Mouse (Mus musculus): Measurements from ENCODE around the gene Nmt1. TPM values are rescaled to one million over a fixed set of nuclear protein-coding genes. Genes with fewer than 3 reads are reported as not detected.

Gene Nmt1
- total and polyA plus RNA-seq, 3 experiments: 29.8 to 147 (median 70.5) TPM

GRCm38 (mm10) chr11:103115163-103116007, 87.4 kb downstream of the Nmt1 start (continued):
- no peak for TF ChIP-seq MEF2A (IDR thresholded peaks at IDR 0.05; ENCODE audit: extremely low read depth, insufficient replicate concordance, low read depth, low read length, poor library complexity, severe bottlenecking)
- TF ChIP-seq ZC3H11A (IDR thresholded peaks at IDR 0.05; ENCODE audit: low read depth, low read length): no peak
- no peak for TF ChIP-seq UBTF (IDR thresholded peaks at IDR 0.05; ENCODE audit: borderline replicate concordance, insufficient read depth, low read depth, low read length)

- no peaks in the 10 kb centered on the region for H3K9me3 ChIP-seq (replicated peaks; ENCODE audit: insufficient read depth, low read length)
- peak within 1 kb of the TSS; percentile 95 for H3K27ac ChIP-seq (ENCODE audit: control insufficient read depth, low read depth, low read length)
- peaks cover 29% of the 10 kb centered on the region for H3K79me2 ChIP-seq (ENCODE audit: control insufficient read depth, insufficient read depth, low read length, poor library complexity)
- H3K4me3 ChIP-seq (ENCODE audit: control insufficient read depth in 1 of 2, insufficient read depth in 1 of 2, low read depth in 2 of 2, low read length in 2 of 2): peak within 1 kb of the TSS; percentile 61 to 85
- peaks cover 0 to 16% of the 10 kb centered on the region in 2 experiments; a peak in 2 of 4 replicates for H3K36me3 ChIP-seq (ENCODE audit: control insufficient read depth in 1 of 2, insufficient read depth in 2 of 2, low read length in 2 of 2)
- H3K4me1 ChIP-seq (ENCODE audit: control insufficient read depth in 1 of 2, insufficient read depth in 2 of 2, low read length in 2 of 2): peaks cover 7 to 8% of the 10 kb centered on the region in 2 experiments; a peak in 3 of 4 replicates
- peak within 1 kb of the TSS; percentile 96 for H3K9ac ChIP-seq (ENCODE audit: control insufficient read depth, low read depth, low read length, poor library complexity, severe bottlenecking)
- peak; percentile 100 for DNase-seq (ENCODE audit: low read depth, low spot score)
- no peaks in the 10 kb centered on the region for H3K27me3 ChIP-seq (ENCODE audit: control insufficient read depth in 1 of 2, insufficient read depth in 2 of 2, low read length in 2 of 2)
- TF ChIP-seq POLR2AphosphoS5 (IDR thresholded peaks at IDR 0.05; ENCODE audit: borderline replicate concordance, low read depth, low read length): peak; percentile 95
- TF ChIP-seq MXI1 (IDR thresholded peaks at IDR 0.05; ENCODE audit: low read depth, low read length): no peak
- TF ChIP-seq NELFE (IDR thresholded peaks at IDR 0.05; ENCODE audit: low read depth, low read length): peak; percentile 99
- TF ChIP-seq ZC3H11A (IDR thresholded peaks at IDR 0.05; ENCODE audit: low read depth, low read length): no peak
- no peak for TF ChIP-seq TAL1 (IDR thresholded peaks at IDR 0.05; ENCODE audit: low read length)
- TF ChIP-seq ELF1 (IDR thresholded peaks at IDR 0.05; ENCODE audit: low read depth, low read length): peak; percentile 93
- no peak for TF ChIP-seq USF2 (IDR thresholded peaks at IDR 0.05; ENCODE audit: borderline replicate concordance in 1 of 2, insufficient read depth in 1 of 2, low read depth in 1 of 2, low read length in 2 of 2)
- TF ChIP-seq RAD21 (IDR thresholded peaks at IDR 0.05; ENCODE audit: low read depth, low read length): no peak
- TF ChIP-seq E2F4 (IDR thresholded peaks at IDR 0.05; ENCODE audit: borderline replicate concordance, low read depth, low read length): no peak; the same call in 1 of the 2 replicates
- TF ChIP-seq MYB (IDR thresholded peaks at IDR 0.05; ENCODE audit: low read depth, low read length): peak; percentile 78
- TF ChIP-seq RCOR1 (IDR thresholded peaks at IDR 0.05; ENCODE audit: low read depth, low read length): no peak
- TF ChIP-seq CTCF (IDR thresholded peaks at IDR 0.05 in 2 of 3, conservative IDR thresholded peaks at IDR 0.05 in 1 of 3; ENCODE audit: control insufficient read depth in 1 of 3, insufficient read depth in 1 of 3, low read depth in 2 of 3, low read length in 3 of 3, poor library complexity in 1 of 3, severe bottlenecking in 1 of 3): no peak
- TF ChIP-seq ETS1 (IDR thresholded peaks at IDR 0.05; ENCODE audit: low read depth, low read length): peak; percentile 46; the same call in 1 of the 2 replicates
- TF ChIP-seq ZKSCAN1 (IDR thresholded peaks at IDR 0.05; ENCODE audit: low read depth, low read length): no peak
- TF ChIP-seq POLR2AphosphoS2 (IDR thresholded peaks at IDR 0.05; ENCODE audit: low read length): peak; percentile 100
- peak; percentile 93 for TF ChIP-seq HCFC1 (IDR thresholded peaks at IDR 0.05; ENCODE audit: low read depth, low read length)
- TF ChIP-seq GATA1 (IDR thresholded peaks at IDR 0.05; ENCODE audit: low read depth, low read length): no peak
- peak; percentile 67 for TF ChIP-seq USF1 (IDR thresholded peaks at IDR 0.05; ENCODE audit: low read depth, low read length)
- no peak for TF ChIP-seq SMC3 (IDR thresholded peaks at IDR 0.05; ENCODE audit: low read depth, low read length)
- peak; percentile 98 for TF ChIP-seq TBP (IDR thresholded peaks at IDR 0.05; ENCODE audit: low read depth, low read length)
- peak; percentile 84 for TF ChIP-seq SIN3A (IDR thresholded peaks at IDR 0.05; ENCODE audit: low read length)
- TF ChIP-seq TCF12 (IDR thresholded peaks at IDR 0.05; ENCODE audit: low read depth, low read length): peak; percentile 88
- TF ChIP-seq ZNF384 (IDR thresholded peaks at IDR 0.05; ENCODE audit: low read depth, low read length): peak; percentile 62
- TF ChIP-seq MAFK (IDR thresholded peaks at IDR 0.05; ENCODE audit: borderline replicate concordance, low read depth, low read length): no peak
- TF ChIP-seq MAZ (IDR thresholded peaks at IDR 0.05; ENCODE audit: low read depth, low read length): peak; percentile 99
- TF ChIP-seq UBTF (IDR thresholded peaks at IDR 0.05; ENCODE audit: borderline replicate concordance, insufficient read depth, low read depth, low read length): peak; percentile 95; the same call in 1 of the 2 replicates
- peak in 1 of 2 experiments; percentile 54; a peak in 1 of 4 replicates for TF ChIP-seq EP300 (IDR thresholded peaks at IDR 0.05; ENCODE audit: low read depth in 1 of 2, low read length in 2 of 2)
- TF ChIP-seq NRF1 (IDR thresholded peaks at IDR 0.05; ENCODE audit: insufficient read depth, low read depth, low read length, poor library complexity, severe bottlenecking): peak; percentile 100
- peak; percentile 100 for TF ChIP-seq ZMIZ1 (IDR thresholded peaks at IDR 0.05; ENCODE audit: low read depth, low read length)
These were observed 88.2 kb downstream of the Nmt1 start, which contains the start of gene Hexim1 for GRCm38 (mm10) chr11:103116008-103116818. Hexim1 (plus strand) TSS chr11:103116231.

Data from MEL (cell line).